Mouse (Mus musculus) heart, postnatal 0 days (tissue): ENCODE data around the gene Supt3.
A peak's percentile ranks its signal among the peaks of the same experiment; 100 is the strongest.

Experiments
- CTCF ChIP-seq: IDR thresholded peaks from 2 replicates; pipeline ENCODE4 v1.5.1; 2016; ENCODE audit warnings: antibody characterized with exemption, control low read depth, low read depth
- EP300 ChIP-seq: IDR thresholded peaks from 2 replicates; pipeline ENCODE4 v1.6.1; 2016; ENCODE audit warnings: antibody characterized with exemption, low read depth

- TF ChIP-seq EP300 (0 out of 2 replicates have a peak, but pooled peaks have one; percentile 38), CTCF (no peak)
Measured at GRCm38 (mm10) chr17:45158171-45158691, 381.3 kb downstream of the Supt3 start.
